Mouse (Mus musculus) layer of hippocampus, postnatal 10 days (tissue): Measurements from ENCODE around the gene Gdf1. TPM values are rescaled to one million over a fixed set of nuclear protein-coding genes. Genes with fewer than 3 reads are reported as not detected.

Source experiments
- DNase-seq, 2 experiments: peaks; one replicate each; pipeline ENCODE4 v3.0.0; 2021; ENCODE audit warnings: low spot score in 2 of 2
- total RNA-seq, 2 experiments: library from RNA; stranded (reverse); gene quantifications; 2 replicates each; pipeline ENCODE4 v1.2.3; 2021

Gene Gdf1
- total RNA-seq, 2 experiments from 2014 or later = 13.2 to 23.5 TPM

GRCm38 (mm10) chr8:70360769-70361168 lies 31.2 kb downstream of the Gdf1 start:
- DNase-seq = peak in 1 of 2 experiments; percentile 27

GRCm38 (mm10) chr8:70361484-70362032 lies 31.9 kb downstream of the Gdf1 start:
- no peak for DNase-seq

DNA sequence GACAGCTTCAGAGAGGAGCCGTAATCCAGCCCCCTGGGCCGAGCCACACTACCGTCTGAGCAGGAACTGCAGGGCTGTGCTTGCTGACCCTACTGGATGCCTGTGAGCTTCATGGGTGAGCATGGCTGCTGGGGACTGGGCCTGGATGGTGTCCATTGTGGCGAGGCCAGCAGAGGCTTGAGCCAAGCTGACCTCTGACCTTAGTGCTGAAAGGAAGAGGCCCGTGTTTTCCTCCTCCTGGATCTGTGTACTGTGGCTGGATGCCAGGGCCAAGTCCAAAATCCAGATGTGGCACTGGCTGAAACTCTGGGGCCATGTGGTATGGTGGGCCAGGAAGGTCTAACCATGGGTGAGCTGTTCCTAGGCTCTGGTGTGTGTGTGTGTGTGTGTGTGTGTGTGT lies 34.4 kb downstream of the Gdf1 start:
- DNase-seq = no peak

GRCm38 (mm10) chr8:70366588-70366987 lies 37.0 kb downstream of the Gdf1 start:
- no peak for DNase-seq

GRCm38 (mm10) chr8:70370476-70370875 lies 40.9 kb downstream of the Gdf1 start:
- no peak for DNase-seq

GRCm38 (mm10) chr8:70371951-70372350 lies 42.3 kb downstream of the Gdf1 start:
- no peak for DNase-seq

- no peak for DNase-seq
These were observed 44.0 kb downstream of the Gdf1 start, which contains the start of gene Comp for GRCm38 (mm10) chr8:70373397-70374317. TSS of gene Comp (plus strand) at chr8:70373558.

GRCm38 (mm10) chr8:70374318-70374927 lies 44.8 kb downstream of the Gdf1 start:
- peak in 1 of 2 experiments; percentile 54 for DNase-seq

- DNase-seq = no peak
These were observed 45.7 kb downstream of the Gdf1 start for GRCm38 (mm10) chr8:70375212-70375859.

GRCm38 (mm10) chr8:70376275-70376741 lies 46.7 kb downstream of the Gdf1 start:
- DNase-seq = no peak

GRCm38 (mm10) chr8:70377049-70377448 lies 47.4 kb downstream of the Gdf1 start:
- DNase-seq = no peak

DNA sequence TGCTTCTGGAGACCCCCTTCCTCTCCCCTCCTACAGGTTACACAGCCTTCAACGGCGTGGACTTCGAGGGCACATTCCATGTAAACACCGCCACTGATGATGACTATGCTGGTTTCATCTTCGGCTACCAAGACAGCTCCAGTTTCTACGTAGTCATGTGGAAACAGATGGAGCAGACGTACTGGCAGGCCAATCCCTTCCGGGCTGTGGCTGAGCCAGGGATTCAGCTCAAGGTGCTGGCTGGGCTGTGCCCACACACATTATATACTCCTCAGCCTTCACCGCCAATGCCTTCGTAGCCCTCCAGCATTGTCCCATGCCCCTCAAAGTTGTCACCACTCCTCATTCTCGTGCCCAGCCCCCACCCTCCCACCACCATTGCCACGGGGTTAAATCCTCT lies 50.5 kb downstream of the Gdf1 start:
- DNase-seq = peak in 1 of 2 experiments; percentile 27

Other genes with a start within 250 kb of the Gdf1 start
- gene Hapln4, start 246.4 kb upstream of the Gdf1 start, total RNA-seq = 1 to 10 TPM; 6.8 to 7.7 TPM
- 100 to 1,000 TPM; 575 to 578 TPM for gene Ncan, start 208.9 kb upstream of the Gdf1 start, total RNA-seq
- gene Nr2c2ap, start 198.5 kb upstream of the Gdf1 start, total RNA-seq = 10 to 100 TPM; 36.1 to 41.7 TPM
- gene Rfxank, start 190.7 kb upstream of the Gdf1 start, total RNA-seq = 10 to 100 TPM; 10.5 to 12.0 TPM
- gene Borcs8, start 190.3 kb upstream of the Gdf1 start, total RNA-seq = 10 to 100 TPM; 39.9 to 46.5 TPM
- gene Mef2b, start 190.1 kb upstream of the Gdf1 start, total RNA-seq = under 1 TPM; 0.57 to 0.67 TPM
- gene Tmem161a, start 157.5 kb upstream of the Gdf1 start, total RNA-seq = 10 to 100 TPM; 52.3 to 54.7 TPM
- 10 to 100 TPM; 27.9 to 28.8 TPM for gene Slc25a42, start 117.5 kb upstream of the Gdf1 start, total RNA-seq
- 100 to 1,000 TPM; 128 to 138 TPM for gene Sugp2, start 95.6 kb upstream of the Gdf1 start, total RNA-seq
- 10 to 100 TPM; 88.5 to 90.7 TPM for gene Armc6, start 95.4 kb upstream of the Gdf1 start, total RNA-seq
- 10 to 100 TPM; 45.7 to 47.0 TPM for gene Homer3, start 47.0 kb upstream of the Gdf1 start, total RNA-seq
- gene Ddx49, start 27.3 kb upstream of the Gdf1 start, total RNA-seq = 10 to 100 TPM; 49.0 to 53.0 TPM
- 100 to 1,000 TPM; 122 to 145 TPM for gene Cope, start 27.3 kb upstream of the Gdf1 start, total RNA-seq
- gene Cers1, start 14.0 kb upstream of the Gdf1 start, total RNA-seq = 10 to 100 TPM; 94.6 to 99.0 TPM
- 10 to 100 TPM; 50.8 to 51.0 TPM for gene Upf1, start 23.5 kb downstream of the Gdf1 start, total RNA-seq
- under 1 TPM in 1 of 2 experiments, not detected in 1; 0.31 TPM for gene Comp, start 43.7 kb downstream of the Gdf1 start, total RNA-seq
- 100 to 1,000 TPM; 103 to 114 TPM for gene Crtc1, start 109.8 kb downstream of the Gdf1 start, total RNA-seq
- 10 to 100 TPM; 35.6 to 38.4 TPM for gene Klhl26, start 147.2 kb downstream of the Gdf1 start, total RNA-seq
- gene Tmem59l, start 157.5 kb downstream of the Gdf1 start, total RNA-seq = 100 to 1,000 TPM; 174 to 175 TPM
- gene Crlf1, start 163.3 kb downstream of the Gdf1 start, total RNA-seq = 10 to 100 TPM; 21.3 to 22.0 TPM
- 100 to 1,000 TPM in 1 of 2 experiments, 10 to 100 TPM in 1; 97.8 to 106 TPM for gene Rex1bd, start 176.9 kb downstream of the Gdf1 start, total RNA-seq
- 1,000 to 10,000 TPM in 1 of 2 experiments, 100 to 1,000 TPM in 1; 916 to 1,148 TPM for gene Uba52, start 181.0 kb downstream of the Gdf1 start, total RNA-seq
- gene Fkbp8, start 197.9 kb downstream of the Gdf1 start, total RNA-seq = 100 to 1,000 TPM; 337 to 361 TPM
- 10 to 100 TPM; 33.1 to 35.3 TPM for gene Kxd1, start 198.1 kb downstream of the Gdf1 start, total RNA-seq
- 10 to 100 TPM; 15.8 to 16.4 TPM for gene Ell, start 209.6 kb downstream of the Gdf1 start, total RNA-seq